Mouse (Mus musculus) urinary bladder, postnatal 10 days (tissue): Measurements from ENCODE around the gene B3gnt3.

ENCODE experiments used
- DNase-seq: peaks from one replicate; pipeline ENCODE4 v3.0.0; 2022; ENCODE audit warnings: low spot score

The B3gnt3 gene

GRCm38 (mm10) chr8:71678216-71678615, 23.4 kb downstream of the B3gnt3 start:
- no peak for DNase-seq

GRCm38 (mm10) chr8:71677555-71677954, 24.0 kb downstream of the B3gnt3 start:
- DNase-seq = no peak

- no peak for DNase-seq
Measured at GRCm38 (mm10) chr8:71676803-71677202, 24.8 kb downstream of the B3gnt3 start.

GRCm38 (mm10) chr8:71676020-71676741, 25.4 kb downstream of the B3gnt3 start, which contains the start of gene Jak3:
TSS of gene Jak3 (plus strand) at chr8:71676296.
- DNase-seq = no peak

GRCm38 (mm10) chr8:71675456-71676019, 26.1 kb downstream of the B3gnt3 start:
- no peak for DNase-seq

DNA sequence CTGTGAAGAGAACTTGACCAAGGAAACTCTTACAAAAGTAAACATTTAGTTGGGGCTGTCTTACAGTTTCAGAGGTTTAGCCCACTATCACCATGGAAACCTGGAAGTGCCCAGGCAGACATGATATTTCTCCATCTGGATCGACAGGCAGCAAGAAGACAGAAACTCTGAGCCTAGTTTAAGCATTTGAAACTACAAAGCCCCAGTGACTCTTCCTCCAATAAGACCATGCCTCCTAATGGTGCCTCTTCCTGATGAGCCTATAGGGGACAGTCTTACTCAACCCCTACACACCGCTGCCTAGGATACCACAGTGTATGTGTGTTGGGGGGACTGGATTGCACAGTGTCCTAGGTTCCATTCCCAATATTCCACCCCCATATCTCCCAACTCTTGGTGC, 27.5 kb downstream of the B3gnt3 start:
- DNase-seq = no peak

DNA sequence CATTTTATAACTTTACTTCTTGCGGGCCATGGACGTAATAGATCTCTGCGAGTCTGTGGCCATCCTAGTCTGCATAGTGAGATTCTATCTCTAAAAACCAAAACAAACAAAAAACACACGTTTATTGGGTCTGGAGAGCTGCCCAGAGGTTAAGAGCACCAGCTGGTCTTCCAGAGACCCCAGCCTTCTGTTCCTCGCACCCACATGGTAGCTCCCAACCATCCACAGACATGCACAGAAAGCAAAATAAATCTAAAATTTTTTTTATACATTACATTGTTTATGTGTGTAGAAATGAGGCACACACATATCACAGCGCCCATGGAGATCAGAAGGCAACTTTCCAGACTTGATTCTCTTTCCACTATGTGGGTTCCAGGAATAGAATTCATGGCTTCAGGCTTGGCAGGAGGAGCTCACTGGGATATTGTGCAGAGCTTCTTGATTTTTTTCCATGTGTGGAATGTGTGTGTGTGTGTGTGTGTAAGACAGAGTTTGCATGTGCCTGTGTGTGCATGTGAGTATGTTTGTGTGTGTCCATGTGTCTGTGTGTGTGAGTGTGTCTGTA, 29.3 kb downstream of the B3gnt3 start:
- DNase-seq = no peak

- peak; percentile 74 for DNase-seq
Measured at GRCm38 (mm10) chr8:71671549-71671965, 30.0 kb downstream of the B3gnt3 start, which contains the start of gene Unc13a. TSS of gene Unc13a (minus strand) at chr8:71671757.

- DNase-seq = no peak
Measured at GRCm38 (mm10) chr8:71670621-71671548, 30.7 kb downstream of the B3gnt3 start.

DNA sequence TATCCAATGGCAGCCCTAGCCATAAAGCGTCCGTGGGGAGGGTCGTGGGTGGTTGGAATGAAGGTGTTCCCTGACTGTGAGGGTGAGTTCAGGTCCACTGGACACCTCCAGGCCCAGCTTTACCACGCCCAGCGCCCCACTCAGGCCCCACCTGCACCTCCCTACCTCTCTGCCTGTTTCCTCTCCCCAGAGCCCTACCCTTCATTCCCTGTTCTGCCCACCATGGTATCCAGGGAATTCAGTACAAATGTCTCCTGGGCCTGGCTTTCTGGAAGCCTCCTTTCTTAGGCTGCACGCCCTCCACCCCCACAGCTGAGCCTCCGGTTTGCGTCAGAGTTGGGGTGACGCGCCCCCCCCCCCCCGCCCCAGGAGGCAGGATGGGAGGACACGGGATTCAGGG, 31.4 kb downstream of the B3gnt3 start:
- DNase-seq = no peak

- DNase-seq = no peak
Measured at GRCm38 (mm10) chr8:71668220-71668975, 33.2 kb downstream of the B3gnt3 start.

DNA sequence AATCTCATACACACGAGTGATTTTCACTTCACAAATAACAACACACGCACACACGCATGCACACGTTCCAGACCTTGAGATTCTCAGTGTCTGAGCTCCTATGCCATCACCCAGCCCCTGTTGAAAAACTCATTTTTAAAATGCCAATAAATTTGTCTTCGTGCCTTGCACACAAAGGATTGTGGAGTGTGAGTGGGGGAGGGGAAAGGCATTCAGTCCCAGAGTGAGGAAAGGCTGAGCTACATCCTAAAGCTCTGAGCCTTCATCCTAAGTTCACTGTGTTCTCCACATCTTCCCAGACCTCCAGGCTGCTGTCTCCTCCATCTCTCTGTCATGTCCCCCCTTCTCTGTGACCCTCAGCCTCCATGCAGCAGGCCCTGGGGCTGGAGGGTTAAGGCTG, 34.3 kb downstream of the B3gnt3 start:
- no peak for DNase-seq

GRCm38 (mm10) chr8:71666855-71667254, 34.7 kb downstream of the B3gnt3 start:
- DNase-seq = no peak

DNA sequence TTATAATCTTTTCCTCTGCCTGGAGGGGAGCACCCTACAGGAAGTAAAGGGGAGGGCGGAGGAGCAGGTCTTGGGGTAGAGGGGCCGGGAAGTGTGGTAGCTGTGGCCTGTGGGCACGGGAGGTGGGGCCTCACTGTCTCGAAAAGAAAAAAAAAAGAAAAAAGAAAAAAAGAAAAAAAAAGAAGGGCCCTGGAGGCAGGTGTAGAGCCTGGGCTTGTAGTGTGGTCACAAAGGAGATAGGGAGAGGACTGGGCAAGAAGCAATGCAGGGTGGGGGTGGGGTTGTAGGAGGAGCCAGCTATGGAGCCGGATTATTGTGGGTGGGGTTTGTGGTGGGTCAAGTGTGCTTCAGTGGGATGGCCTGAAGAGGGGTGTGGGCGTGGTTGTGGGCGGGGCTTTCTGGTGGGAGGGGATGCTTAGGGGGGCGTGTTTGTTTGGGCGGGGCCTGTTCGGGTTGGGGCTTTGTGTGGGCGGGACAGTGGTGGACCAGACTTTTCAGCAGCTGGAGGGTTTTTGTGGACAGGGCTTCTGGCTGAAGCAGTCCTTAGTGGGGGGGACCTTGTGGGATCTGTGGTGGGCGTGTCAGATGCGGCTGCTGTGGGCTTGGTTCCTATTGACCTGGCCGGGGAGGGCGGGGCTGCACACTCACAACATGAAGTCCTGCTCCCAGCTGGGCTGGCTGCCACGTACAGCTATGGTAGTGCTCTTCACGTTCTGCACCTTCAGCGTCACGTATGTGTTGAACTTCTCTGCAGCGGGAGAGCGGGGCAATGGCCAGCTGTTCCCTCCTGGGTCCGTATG, 36.1 kb downstream of the B3gnt3 start:
- DNase-seq = no peak

- DNase-seq = peak; percentile 60
Measured at GRCm38 (mm10) chr8:71660325-71661120, 41.1 kb downstream of the B3gnt3 start.

- no peak for DNase-seq
Measured at GRCm38 (mm10) chr8:71659751-71660150, 41.8 kb downstream of the B3gnt3 start.

- DNase-seq = no peak
Measured at GRCm38 (mm10) chr8:71658515-71659049, 43.0 kb downstream of the B3gnt3 start.

DNA sequence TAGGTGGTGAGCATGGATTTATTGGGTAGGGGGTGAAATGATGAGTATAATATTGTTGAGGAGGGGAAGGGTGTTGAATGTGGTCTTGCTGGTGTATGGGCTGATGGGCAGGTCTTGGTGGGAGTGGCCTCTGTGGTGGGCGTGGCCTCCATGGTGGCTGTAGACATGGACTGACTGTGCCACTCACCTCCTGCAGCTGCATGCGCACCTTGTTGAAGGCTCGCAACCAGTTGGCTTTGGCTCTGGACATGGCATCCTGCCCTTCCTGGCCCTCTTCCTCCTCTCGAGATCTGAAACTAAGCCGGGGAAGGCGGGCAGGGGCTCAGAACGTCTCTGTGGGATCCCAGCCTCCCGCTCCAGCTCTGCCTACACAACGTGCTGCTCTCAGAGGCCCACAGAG, 43.8 kb downstream of the B3gnt3 start:
- DNase-seq = no peak

- DNase-seq = no peak
Measured at GRCm38 (mm10) chr8:71654600-71654999, 47.0 kb downstream of the B3gnt3 start.

- DNase-seq = no peak
Measured at GRCm38 (mm10) chr8:71645510-71645909, 56.1 kb downstream of the B3gnt3 start.
